Mouse (Mus musculus) erythroblast, adult 5-6 weeks (primary cell): ENCODE measurements around the gene Nod1. TPM values are rescaled to one million over a fixed set of nuclear protein-coding genes. Genes with fewer than 3 reads are reported as not detected.

Experiments used
- ATAC-seq: replicated peaks from 2 replicates; pipeline ENCODE4 v1.8.0; 2016; ENCODE audit warnings: moderate number of reproducible peaks, mild to moderate bottlenecking, moderate TSS enrichment, inconsistent platforms; ENCODE audit not compliant: poor library complexity, low FRiP score, severe bottlenecking
- total RNA-seq, 2 experiments: library from RNA; stranded (forward) in 1 of 2; stranded (reverse) in 1 of 2; fragments of 150-400 nt in 1 of 2; fragments of 200-764, 138-1000 nt in 1 of 2; gene quantifications; 2 replicates each; pipeline versions ENCODE4 v1.2.3 to v1.2.4; 2015 to 2017; ENCODE audit warnings: low replicate concordance in 2 of 2

Nod1 gene
- total RNA-seq, 2 experiments from 2014 or later, result 1.6 to 16.9 TPM

- no peak for ATAC-seq
Measured at GRCm38 (mm10) chr6:54943753-54944152, 28.7 kb downstream of the Nod1 start.

GRCm38 (mm10) chr6:54943292-54943691 lies 29.1 kb downstream of the Nod1 start:
- no peak for ATAC-seq

GRCm38 (mm10) chr6:54941149-54941548 lies 31.3 kb downstream of the Nod1 start:
- ATAC-seq, result no peak

GRCm38 (mm10) chr6:54940126-54940525 lies 32.3 kb downstream of the Nod1 start:
- ATAC-seq, result no peak

- ATAC-seq, result no peak
Measured at GRCm38 (mm10) chr6:54939631-54940030, 32.8 kb downstream of the Nod1 start.

GRCm38 (mm10) chr6:54936496-54936895 lies 35.9 kb downstream of the Nod1 start:
- no peak for ATAC-seq

GRCm38 (mm10) chr6:54934930-54935329 lies 37.5 kb downstream of the Nod1 start:
- no peak for ATAC-seq

GRCm38 (mm10) chr6:54934313-54934712 lies 38.1 kb downstream of the Nod1 start:
- ATAC-seq, result no peak

- ATAC-seq, result no peak
Measured at GRCm38 (mm10) chr6:54933866-54934265, 38.5 kb downstream of the Nod1 start.

GRCm38 (mm10) chr6:54933216-54933615 lies 39.2 kb downstream of the Nod1 start:
- ATAC-seq, result no peak

GRCm38 (mm10) chr6:54932526-54932925 lies 39.9 kb downstream of the Nod1 start:
- ATAC-seq, result no peak

GRCm38 (mm10) chr6:54931641-54932040 lies 40.8 kb downstream of the Nod1 start:
- no peak for ATAC-seq

- ATAC-seq, result no peak
Measured at GRCm38 (mm10) chr6:54927946-54928345, 44.5 kb downstream of the Nod1 start.

- no peak for ATAC-seq
Measured at GRCm38 (mm10) chr6:54926899-54927298, 45.5 kb downstream of the Nod1 start.

GRCm38 (mm10) chr6:54925736-54926440 lies 46.5 kb downstream of the Nod1 start:
- ATAC-seq, result peak; percentile 61; the same call in 1 of the 2 replicates

- ATAC-seq, result no peak
Measured at GRCm38 (mm10) chr6:54924538-54924937, 47.9 kb downstream of the Nod1 start.

GRCm38 (mm10) chr6:54918521-54918920 lies 53.9 kb downstream of the Nod1 start:
- ATAC-seq, result no peak

- ATAC-seq, result no peak
Measured at GRCm38 (mm10) chr6:54917523-54917922, 54.9 kb downstream of the Nod1 start.

GRCm38 (mm10) chr6:54916941-54917340 lies 55.5 kb downstream of the Nod1 start:
- no peak for ATAC-seq

- no peak for ATAC-seq
Measured at GRCm38 (mm10) chr6:54916163-54916562, 56.2 kb downstream of the Nod1 start.

GRCm38 (mm10) chr6:54914977-54915376 lies 57.4 kb downstream of the Nod1 start:
- ATAC-seq, result no peak
